Mouse (Mus musculus) ES-E14 (cell line): ENCODE measurements around the gene Bik.

Source experiments
- CHD2 ChIP-seq: IDR thresholded peaks from 2 replicates; pipeline ENCODE4 v1.6.1; 2014; ENCODE audit warnings: mild to moderate bottlenecking, low read depth, low read length, inconsistent platforms
- ZC3H11A ChIP-seq: IDR thresholded peaks from 2 replicates; pipeline ENCODE4 v1.6.1; 2012; ENCODE audit warnings: low read depth, mild to moderate bottlenecking, inconsistent platforms, low read length, borderline replicate concordance

- no peak for TF ChIP-seq ZC3H11A
- TF ChIP-seq CHD2: no peak
These were observed 27.2 kb downstream of the Bik start for GRCm38 (mm10) chr15:83553831-83554230.
